Mouse (Mus musculus) neural tube, embryonic 10.5 days (tissue): ENCODE measurements around the gene Ranbp9.

Source experiments
- DNase-seq: peaks from one replicate; pipeline ENCODE4 v3.0.0-alpha.2; 2017; ENCODE audit warnings: low spot score; ENCODE audit errors: extremely low spot score

Gene Ranbp9

DNA sequence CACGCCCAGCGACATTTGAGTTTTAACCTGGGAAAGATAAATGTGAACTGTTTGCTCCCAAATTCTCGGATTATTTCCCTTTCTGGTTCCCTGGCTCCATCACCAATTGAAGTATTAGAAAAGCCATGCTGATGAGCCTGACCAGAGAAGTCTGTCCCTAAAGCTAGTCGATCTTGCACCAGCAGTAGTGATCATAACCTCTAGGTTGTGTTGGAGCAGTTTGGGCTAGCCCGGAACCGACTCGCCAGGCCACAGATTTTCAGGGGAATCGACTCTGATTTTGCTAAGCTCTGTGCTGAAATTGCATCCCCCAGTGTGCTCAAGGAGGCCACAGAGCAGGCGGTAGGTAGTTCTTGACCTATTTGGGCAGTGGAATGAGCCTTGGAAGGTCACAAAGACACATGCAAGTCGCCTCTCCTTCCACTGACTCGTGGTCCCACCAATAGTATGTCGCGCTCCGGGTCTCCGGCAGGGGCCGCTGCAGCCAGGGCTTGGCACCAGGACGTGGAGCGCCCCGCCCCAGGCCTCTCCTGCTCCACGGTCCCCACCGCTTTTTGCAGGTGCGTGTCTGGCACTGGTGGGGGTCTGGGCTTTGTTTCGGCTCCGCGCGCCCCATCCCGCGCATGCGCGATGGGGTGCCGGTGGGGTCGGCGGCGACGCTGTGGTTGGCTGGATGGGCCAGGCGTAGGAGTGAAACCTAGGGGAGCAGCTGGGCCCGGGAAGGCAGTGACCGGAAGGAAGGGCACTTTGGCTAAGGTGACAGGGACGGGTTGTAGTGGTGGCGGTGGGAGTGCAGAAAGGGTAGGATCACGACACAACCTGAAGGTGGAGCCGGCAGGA, 115.9 kb downstream of the Ranbp9 start, which contains the start of gene Sirt5:
Sirt5 (plus strand) TSS at position 512 of the 840 bp plus-strand sequence.
- DNase-seq, result peak; percentile 93

DNA sequence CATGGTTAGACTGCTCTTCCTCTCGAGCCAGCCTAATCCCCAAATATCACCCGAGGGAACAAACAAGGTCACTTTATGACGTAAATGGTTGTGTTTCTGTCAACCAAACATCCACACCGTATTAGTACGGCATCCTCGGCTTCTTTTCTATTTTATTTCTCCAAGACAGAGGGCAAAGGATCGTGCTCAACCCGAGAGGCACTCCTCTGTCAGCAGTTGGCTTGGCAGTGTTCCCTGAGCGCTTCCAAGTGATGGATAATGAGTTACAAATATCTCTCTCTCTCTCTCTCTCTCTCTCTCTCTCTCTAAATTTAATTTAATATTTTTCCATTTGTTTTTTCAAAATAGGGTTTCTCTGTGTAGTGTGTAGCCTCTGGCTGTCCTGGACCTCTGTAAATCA, 118.7 kb downstream of the Ranbp9 start:
- no peak for DNase-seq

DNA sequence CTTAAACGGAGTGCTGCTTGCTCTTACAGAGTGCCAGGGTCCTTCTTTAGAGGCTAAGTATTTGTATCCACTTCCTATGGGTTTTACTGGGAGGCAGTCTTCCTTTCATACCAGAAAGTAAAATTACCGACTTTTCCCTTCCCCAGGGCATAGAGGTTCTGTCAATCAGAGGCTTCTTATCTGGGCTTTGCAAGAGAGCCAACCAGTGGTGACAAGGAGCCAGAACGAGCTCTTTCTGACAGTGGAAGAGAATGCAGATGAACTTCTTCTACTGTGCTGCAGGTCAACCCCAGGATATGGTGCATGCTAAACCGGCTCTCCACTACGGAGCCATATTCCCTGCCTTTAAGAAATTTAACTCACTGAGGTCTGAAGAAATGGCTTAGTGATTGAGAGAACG, 120.5 kb downstream of the Ranbp9 start:
- no peak for DNase-seq

DNA sequence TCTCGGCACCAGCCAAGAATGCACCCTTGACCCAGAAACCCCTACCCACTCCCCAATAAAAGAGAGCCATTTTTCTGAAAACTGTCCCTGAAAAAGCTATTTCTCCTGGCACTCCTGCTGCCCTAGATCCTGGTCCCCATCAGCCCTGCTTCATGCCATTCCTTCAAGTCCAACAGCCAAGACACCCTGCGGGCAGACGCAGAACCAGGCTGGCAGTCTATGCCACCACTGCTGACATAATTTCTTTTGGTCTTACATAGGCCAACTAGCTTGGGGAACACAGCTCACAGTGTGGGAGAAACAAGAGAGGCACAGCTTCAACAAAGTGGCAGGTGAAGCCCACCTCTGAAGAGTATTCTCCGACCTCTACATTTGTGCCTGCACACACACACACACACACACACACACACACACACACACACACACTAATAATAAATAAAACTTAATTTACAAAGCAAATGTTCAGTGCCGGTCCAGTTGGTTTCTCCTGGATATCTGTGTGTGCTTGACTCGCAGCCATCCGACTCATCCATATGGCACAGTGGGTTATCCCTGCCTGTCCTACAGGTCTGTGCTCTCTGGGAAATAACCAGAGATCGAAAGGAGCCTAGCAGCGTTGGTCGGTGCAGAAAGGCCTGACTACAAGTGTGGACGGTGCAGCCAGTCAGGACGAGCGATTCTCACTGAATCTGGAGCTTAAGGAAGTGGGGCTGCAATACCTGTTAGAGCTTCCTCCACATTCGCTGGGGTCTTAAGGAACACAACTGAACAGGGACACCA, 124.5 kb downstream of the Ranbp9 start:
- no peak for DNase-seq

DNA sequence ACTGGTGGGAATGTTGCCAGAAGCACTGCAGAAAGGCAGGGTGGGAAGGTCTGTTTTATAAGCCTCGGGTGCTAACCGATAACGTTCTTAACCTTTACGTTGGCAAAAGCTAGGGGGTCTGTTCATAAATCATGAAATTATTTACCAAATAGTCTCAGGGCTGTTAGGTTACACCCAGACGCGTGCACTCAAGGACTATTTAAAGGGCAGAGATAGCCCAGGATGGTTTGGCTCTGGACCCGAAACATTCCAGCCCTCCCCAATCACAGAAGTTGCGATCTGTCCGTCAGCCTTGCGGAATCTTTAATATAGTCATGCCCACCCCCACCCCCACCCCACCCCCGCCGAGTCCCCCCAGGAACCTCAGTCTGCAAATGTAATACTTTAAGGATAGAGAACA, 126.7 kb downstream of the Ranbp9 start:
- DNase-seq, result no peak

DNA sequence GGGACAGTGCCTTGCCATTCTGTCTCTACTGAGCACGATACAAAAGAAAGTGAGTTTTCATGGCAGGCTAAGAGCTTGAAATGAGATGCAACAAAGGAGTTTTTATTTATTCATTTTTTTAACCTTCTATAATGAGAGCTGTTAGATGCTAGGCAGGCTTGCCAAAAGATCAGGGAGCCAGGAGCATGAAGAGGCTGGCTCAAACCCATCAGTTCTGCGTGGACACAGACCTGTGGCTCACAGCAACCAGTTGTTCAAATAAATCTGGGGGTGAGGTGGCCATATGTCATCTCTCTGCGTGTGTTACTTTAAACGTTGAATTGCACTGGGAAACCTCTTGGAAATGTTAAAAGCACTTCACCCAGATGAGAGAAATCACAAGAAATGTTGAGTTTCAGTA, 127.7 kb downstream of the Ranbp9 start:
- DNase-seq, result no peak
